Mouse (Mus musculus): ENCODE data around the gene Tmem219.

DNA sequence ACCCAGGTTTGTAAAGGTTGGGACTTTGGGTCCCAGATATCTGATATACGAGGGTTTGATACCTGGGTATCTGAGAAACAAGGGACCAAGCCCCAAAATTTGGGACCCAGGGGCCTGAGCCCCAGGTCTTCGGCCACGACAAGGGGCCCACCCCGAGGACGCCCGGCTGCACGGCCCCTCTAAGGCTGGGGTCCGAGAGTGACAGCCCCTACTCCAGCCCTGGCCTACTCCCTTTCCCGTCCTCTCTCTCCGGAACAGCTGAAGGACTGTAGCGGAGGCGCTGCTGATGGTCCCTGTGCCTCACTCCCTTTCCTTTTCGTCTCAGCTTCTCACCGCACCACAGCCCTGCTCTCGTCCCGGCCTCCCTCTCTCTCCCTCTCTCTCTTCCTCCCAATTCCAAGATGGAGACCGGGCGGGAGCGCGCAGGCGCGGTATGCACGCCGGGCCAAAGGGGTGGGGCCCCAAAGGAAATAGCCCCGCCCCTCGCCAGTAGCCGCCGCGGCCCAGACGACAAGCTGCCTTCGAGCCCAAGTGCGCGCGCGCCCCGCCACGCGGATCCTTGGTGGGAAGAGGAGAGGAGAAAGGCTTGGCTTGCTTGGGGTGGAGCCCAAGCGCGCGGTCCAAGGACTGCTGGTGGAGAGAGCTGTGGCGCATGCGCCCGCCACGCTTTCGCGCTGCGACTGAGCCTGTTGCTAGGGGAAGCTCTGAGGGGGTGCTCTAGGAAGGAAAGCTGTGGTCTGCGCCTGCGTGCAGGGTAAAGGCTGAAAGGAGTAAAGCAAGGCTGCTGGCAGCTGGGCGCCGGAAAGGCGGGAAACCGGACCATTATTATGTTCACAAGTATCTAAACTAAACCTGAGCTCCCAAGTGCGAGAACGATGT lies 38.2 kb downstream of the Tmem219 start, which contains the start of gene Taok2:
- TF ChIP-seq POLR2A (IDR thresholded peaks at IDR 0.05; ENCODE audit: borderline replicate concordance, extremely low read depth, low read depth, low read length) (peak; percentile 99), CTCF (IDR thresholded peaks at IDR 0.05; ENCODE audit: insufficient read depth, low read length) (no peak)
